Mouse (Mus musculus): ENCODE results near the gene Acsf2. TPM values are rescaled to one million over a fixed set of nuclear protein-coding genes. Genes with fewer than 3 reads are reported as not detected.

Gene Acsf2
- total and polyA plus RNA-seq, 3 experiments: 2.8 to 13.1 TPM; not detected in 1

GRCm38 (mm10) chr11:94547271-94547670 lies 54.4 kb downstream of the Acsf2 start:
- H3K4me1 ChIP-seq (ENCODE audit: control insufficient read depth in 1 of 2, insufficient read depth in 2 of 2, low read length in 2 of 2): peaks cover 0 to 13% of the 10 kb centered on the region in 2 experiments; a peak in 2 of 4 replicates
- H3K79me2 ChIP-seq (ENCODE audit: control insufficient read depth, insufficient read depth, low read length, poor library complexity): peaks cover 14% of the 10 kb centered on the region
- no peak overlapping the region for H3K9ac ChIP-seq (ENCODE audit: control insufficient read depth, low read depth, low read length, poor library complexity, severe bottlenecking)
- no peak for TF ChIP-seq ZKSCAN1 (IDR thresholded peaks at IDR 0.05; ENCODE audit: low read depth, low read length)
- no peak for TF ChIP-seq USF1 (IDR thresholded peaks at IDR 0.05; ENCODE audit: low read depth, low read length)
- TF ChIP-seq MAX (IDR thresholded peaks at IDR 0.05; ENCODE audit: low read length): no peak
- no peak for TF ChIP-seq USF2 (IDR thresholded peaks at IDR 0.05; ENCODE audit: borderline replicate concordance in 1 of 2, insufficient read depth in 1 of 2, low read depth in 1 of 2, low read length in 2 of 2)
- TF ChIP-seq TBP (IDR thresholded peaks at IDR 0.05; ENCODE audit: low read depth, low read length): no peak
- no peak for TF ChIP-seq SIN3A (IDR thresholded peaks at IDR 0.05; ENCODE audit: low read length)
- TF ChIP-seq E2F4 (IDR thresholded peaks at IDR 0.05; ENCODE audit: borderline replicate concordance, low read depth, low read length): no peak
- TF ChIP-seq MAZ (IDR thresholded peaks at IDR 0.05; ENCODE audit: low read depth, low read length): no peak
- no peak for TF ChIP-seq MYC (IDR thresholded peaks at IDR 0.05; ENCODE audit: low read depth, low read length)
- TF ChIP-seq POLR2A (IDR thresholded peaks at IDR 0.05; ENCODE audit: control insufficient read depth in 1 of 2, insufficient read depth in 1 of 2, low read depth in 1 of 2, low read length in 2 of 2, poor library complexity in 1 of 2): no peak
- no peak for TF ChIP-seq CHD2 (IDR thresholded peaks at IDR 0.05; ENCODE audit: low read length)
- no peak overlapping the region for H3K4me3 ChIP-seq (ENCODE audit: control insufficient read depth in 1 of 2, insufficient read depth in 1 of 2, low read depth in 2 of 2, low read length in 2 of 2)
- H3K27ac ChIP-seq (ENCODE audit: control insufficient read depth, low read depth, low read length): no peak overlapping the region
- no peaks in the 10 kb centered on the region for H3K27me3 ChIP-seq (ENCODE audit: control insufficient read depth in 1 of 2, insufficient read depth in 2 of 2, low read length in 2 of 2)
- no peaks in the 10 kb centered on the region for H3K9me3 ChIP-seq (replicated peaks; ENCODE audit: insufficient read depth, low read length)
- no peak for DNase-seq (ENCODE audit: low read depth, low spot score)
- peaks cover 1 to 12% of the 10 kb centered on the region in 2 experiments; a peak in 3 of 4 replicates for H3K36me3 ChIP-seq (ENCODE audit: control insufficient read depth in 1 of 2, insufficient read depth in 2 of 2, low read length in 2 of 2)

GRCm38 (mm10) chr11:94546381-94546780 lies 55.3 kb downstream of the Acsf2 start:
- H3K9ac ChIP-seq (ENCODE audit: control insufficient read depth, low read depth, low read length, poor library complexity, severe bottlenecking): no peak overlapping the region
- peaks cover 1 to 12% of the 10 kb centered on the region in 2 experiments for H3K36me3 ChIP-seq (ENCODE audit: control insufficient read depth in 1 of 2, insufficient read depth in 2 of 2, low read length in 2 of 2)
- TF ChIP-seq NELFE (IDR thresholded peaks at IDR 0.05; ENCODE audit: low read depth, low read length) (no peak), POLR2AphosphoS2 (IDR thresholded peaks at IDR 0.05; ENCODE audit: low read length) (no peak), POLR2A (IDR thresholded peaks at IDR 0.05; ENCODE audit: control insufficient read depth in 1 of 2, insufficient read depth in 1 of 2, low read depth in 1 of 2, low read length in 2 of 2, poor library complexity in 1 of 2) (no peak)
- peaks cover 0 to 13% of the 10 kb centered on the region in 2 experiments; a peak in 2 of 4 replicates for H3K4me1 ChIP-seq (ENCODE audit: control insufficient read depth in 1 of 2, insufficient read depth in 2 of 2, low read length in 2 of 2)
- H3K4me3 ChIP-seq (ENCODE audit: control insufficient read depth in 1 of 2, insufficient read depth in 1 of 2, low read depth in 2 of 2, low read length in 2 of 2): no peak overlapping the region
- no peaks in the 10 kb centered on the region for H3K9me3 ChIP-seq (replicated peaks; ENCODE audit: insufficient read depth, low read length)
- DNase-seq (ENCODE audit: low read depth, low spot score): no peak
- H3K79me2 ChIP-seq (ENCODE audit: control insufficient read depth, insufficient read depth, low read length, poor library complexity): peaks cover 14% of the 10 kb centered on the region
- H3K27me3 ChIP-seq (ENCODE audit: control insufficient read depth in 1 of 2, insufficient read depth in 2 of 2, low read length in 2 of 2): no peaks in the 10 kb centered on the region
- H3K27ac ChIP-seq (ENCODE audit: control insufficient read depth, low read depth, low read length): no peak overlapping the region

GRCm38 (mm10) chr11:94544422-94544821 lies 57.2 kb downstream of the Acsf2 start:
- no peak overlapping the region for H3K27ac ChIP-seq (ENCODE audit: control insufficient read depth, low read depth, low read length)
- TF ChIP-seq CHD1 (IDR thresholded peaks at IDR 0.05; ENCODE audit: low read depth, low read length) (no peak), MYB (IDR thresholded peaks at IDR 0.05; ENCODE audit: low read depth, low read length) (no peak), MAX (IDR thresholded peaks at IDR 0.05; ENCODE audit: low read length) (no peak), CHD2 (IDR thresholded peaks at IDR 0.05; ENCODE audit: low read length) (no peak), POLR2AphosphoS5 (IDR thresholded peaks at IDR 0.05; ENCODE audit: borderline replicate concordance, low read depth, low read length) (no peak), GATA1 (IDR thresholded peaks at IDR 0.05; ENCODE audit: low read depth, low read length) (no peak), MXI1 (IDR thresholded peaks at IDR 0.05; ENCODE audit: low read depth, low read length) (no peak), POLR2A (IDR thresholded peaks at IDR 0.05; ENCODE audit: control insufficient read depth in 1 of 2, insufficient read depth in 1 of 2, low read depth in 1 of 2, low read length in 2 of 2, poor library complexity in 1 of 2) (no peak), POLR2AphosphoS2 (IDR thresholded peaks at IDR 0.05; ENCODE audit: low read length) (no peak), UBTF (IDR thresholded peaks at IDR 0.05; ENCODE audit: borderline replicate concordance, insufficient read depth, low read depth, low read length) (no peak), TBP (IDR thresholded peaks at IDR 0.05; ENCODE audit: low read depth, low read length) (no peak), SIN3A (IDR thresholded peaks at IDR 0.05; ENCODE audit: low read length) (no peak)
- H3K27me3 ChIP-seq (ENCODE audit: control insufficient read depth in 1 of 2, insufficient read depth in 2 of 2, low read length in 2 of 2): no peaks in the 10 kb centered on the region
- peaks cover 1 to 5% of the 10 kb centered on the region in 2 experiments for H3K36me3 ChIP-seq (ENCODE audit: control insufficient read depth in 1 of 2, insufficient read depth in 2 of 2, low read length in 2 of 2)
- H3K4me1 ChIP-seq (ENCODE audit: control insufficient read depth in 1 of 2, insufficient read depth in 2 of 2, low read length in 2 of 2): peaks cover 0 to 6% of the 10 kb centered on the region in 2 experiments; a peak in 2 of 4 replicates
- H3K79me2 ChIP-seq (ENCODE audit: control insufficient read depth, insufficient read depth, low read length, poor library complexity): peaks cover 14% of the 10 kb centered on the region
- no peak overlapping the region for H3K9ac ChIP-seq (ENCODE audit: control insufficient read depth, low read depth, low read length, poor library complexity, severe bottlenecking)
- H3K4me3 ChIP-seq (ENCODE audit: control insufficient read depth in 1 of 2, insufficient read depth in 1 of 2, low read depth in 2 of 2, low read length in 2 of 2): no peak overlapping the region
- no peak for DNase-seq (ENCODE audit: low read depth, low spot score)
- H3K9me3 ChIP-seq (replicated peaks; ENCODE audit: insufficient read depth, low read length): no peaks in the 10 kb centered on the region
